Mouse (Mus musculus) heart, adult 2 months (tissue): ENCODE results near the gene Sec24d. TPM values are rescaled to one million over a fixed set of nuclear protein-coding genes. Genes with fewer than 3 reads are reported as not detected.

Experiments used
- DNase-seq, 2 experiments: peaks; one replicate each; pipeline ENCODE4 v3.0.0; 2021
- H3K27ac ChIP-seq: fragments of 200-600 bp; 2 replicates; pipeline ENCODE4 v1.8.1; 2022
- H3K27me3 ChIP-seq: fragments of 200-500 bp; 2 replicates; pipeline ENCODE4 v1.6.1; 2012; ENCODE audit warnings: mild to moderate bottlenecking, low read length, inconsistent platforms, mixed read lengths; ENCODE audit not compliant: control insufficient read depth, insufficient read depth
- H3K36me3 ChIP-seq: fragments of 200-500 bp; 2 replicates; pipeline ENCODE4 v1.6.1; 2012; ENCODE audit warnings: low read length, inconsistent platforms; ENCODE audit not compliant: control insufficient read depth, insufficient read depth
- H3K4me1 ChIP-seq: fragments of 200-500 bp; 2 replicates; pipeline ENCODE4 v1.6.1; 2011; ENCODE audit warnings: low read length; ENCODE audit not compliant: control insufficient read depth, insufficient read depth
- H3K4me3 ChIP-seq: fragments of 200-600 bp; 2 replicates; pipeline ENCODE4 v1.8.1; 2022
- H3K79me2 ChIP-seq: fragments of 200-500 bp; replicated peaks from 2 replicates; pipeline ENCODE4 v1.6.1; 2012; ENCODE audit warnings: mild to moderate bottlenecking, inconsistent platforms, low read length, moderate library complexity, mixed read lengths; ENCODE audit not compliant: control insufficient read depth, insufficient read depth
- H3K9ac ChIP-seq: fragments of 200-500 bp; 2 replicates; pipeline ENCODE4 v1.6.1; 2012; ENCODE audit warnings: low read depth, mild to moderate bottlenecking, control low read depth, inconsistent platforms, low read length, mixed read lengths
- CTCF ChIP-seq: fragments of 200-600 bp; IDR thresholded peaks from 2 replicates; pipeline ENCODE4 v1.8.1; 2022; ENCODE audit warnings: antibody characterized with exemption, mild to moderate bottlenecking, moderate library complexity
- EP300 ChIP-seq: fragments of 200-500 bp; IDR thresholded peaks from 2 replicates; pipeline ENCODE4 v1.6.1; 2011; ENCODE audit warnings: low read depth, low read length, control low read depth; ENCODE audit not compliant: insufficient read depth
- POLR2A ChIP-seq: fragments of 200-500 bp; IDR thresholded peaks from 2 replicates; pipeline ENCODE4 v1.6.1; 2011; ENCODE audit warnings: mild to moderate bottlenecking, low read depth, low read length, control low read depth; ENCODE audit not compliant: insufficient read depth
- WGBS: fragments of 180-500 bp; shearing (Covaris S2); methylation state at CpG from one replicate; pipeline ENCODE4 v1.1.7; 2018; 5-methylcytosine and 5-hydroxymethylcytosine counted together
- intact Hi-C: fragments of 180-260 bp; cut with DNase I; formaldehyde crosslinking; loops from one replicate; pipeline ENCODE4 v1.15.1; 2025
- polyA plus RNA-seq: library from polyadenylated mRNA; depleted of rRNA; stranded (reverse); fragments of >200 nt; gene quantifications from 2 replicates; pipeline ENCODE4 v1.2.3, GENCODE M21; 2012
- total RNA-seq, 2 experiments: library from RNA; stranded (reverse); gene quantifications; 2 replicates each; pipeline ENCODE4 v1.2.3; 2021

Sec24d gene
- total and polyA plus RNA-seq, 3 experiments: 32.9 to 35.9 (median 32.9) TPM

DNA sequence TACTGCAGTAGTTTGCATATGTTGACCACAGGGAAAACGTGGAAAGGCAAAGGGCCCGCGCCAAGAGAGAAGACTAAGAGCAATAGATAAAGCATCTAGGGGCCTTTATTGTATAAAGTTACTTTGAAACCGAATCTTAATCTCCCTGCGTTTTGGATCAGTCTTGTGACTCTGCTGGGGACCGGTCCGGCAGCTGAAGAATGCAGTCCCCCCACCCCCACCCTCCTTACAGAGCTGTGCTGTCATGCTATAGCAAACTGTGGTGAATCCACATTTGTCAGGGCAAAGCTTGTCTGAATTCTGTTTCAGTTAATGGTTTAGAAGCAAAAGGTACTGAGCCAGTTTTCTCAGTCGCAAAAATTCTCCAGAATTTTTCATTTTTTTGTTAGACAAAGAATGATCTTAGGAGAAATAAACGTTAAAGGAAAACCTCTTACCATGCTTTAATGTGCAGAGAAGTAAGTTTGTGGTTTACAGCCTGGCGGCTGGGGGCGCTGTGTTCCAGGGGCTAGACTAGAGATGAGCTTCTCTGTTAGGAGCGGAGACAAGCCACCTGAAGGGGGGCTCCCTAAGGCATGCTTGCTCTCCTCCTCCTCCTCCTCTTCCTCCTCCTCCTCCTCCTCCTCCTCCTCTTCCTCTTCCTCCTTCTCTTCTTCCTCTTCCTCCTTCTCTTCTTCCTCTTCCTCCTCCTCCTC, 46.8 kb downstream of the Sec24d start:
- TF ChIP-seq POLR2A (no peak), EP300 (no peak), CTCF (no peak)
- Histone ChIP-seq H3K4me3 (no peak overlapping the region), H3K27ac (no peak overlapping the region), H3K79me2 (no peaks in the 10 kb centered on the region; the same call in 1 of the 2 replicates), H3K36me3 (peaks cover 9% of the 10 kb centered on the region; the same call in 1 of the 2 replicates), H3K4me1 (peaks cover 7% of the 10 kb centered on the region), H3K27me3 (no peaks in the 10 kb centered on the region), H3K9ac (no peak overlapping the region)
- 61% methylated on average over 12 of the region's 12 CpGs for WGBS
- DNase-seq: no peak
- intact Hi-C loops: no loop called here

DNA sequence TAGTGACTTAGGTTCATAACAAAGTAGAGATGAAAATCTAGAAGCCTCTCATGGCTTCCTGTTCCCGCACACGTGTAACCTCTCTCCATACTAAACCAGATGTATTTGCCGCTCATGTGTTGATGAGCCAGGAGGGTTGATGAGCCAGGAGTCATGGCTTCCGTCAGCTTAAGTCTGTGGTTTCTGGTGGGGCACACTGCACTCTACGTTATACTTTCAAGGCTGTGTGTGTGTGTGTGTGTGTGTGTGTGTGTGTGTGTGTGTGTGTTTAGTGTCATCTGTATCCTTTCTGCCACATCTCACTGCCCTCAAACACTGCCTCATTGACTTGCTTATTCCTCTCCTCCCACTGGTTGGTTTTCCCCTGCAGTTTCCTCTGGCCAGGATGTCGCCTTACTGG, 48.8 kb downstream of the Sec24d start:
- no peak overlapping the region for H3K4me3 ChIP-seq
- TF ChIP-seq POLR2A: no peak
- TF ChIP-seq EP300: no peak
- TF ChIP-seq CTCF: no peak
- 53% methylated on average over 6 of the region's 6 CpGs for WGBS
- no peak for DNase-seq
- no peak overlapping the region for H3K9ac ChIP-seq
- H3K27me3 ChIP-seq: no peaks in the 10 kb centered on the region
- H3K36me3 ChIP-seq: peaks cover 9% of the 10 kb centered on the region; the same call in 1 of the 2 replicates
- H3K79me2 ChIP-seq: no peaks in the 10 kb centered on the region
- intact Hi-C loops: no loop called here
- H3K27ac ChIP-seq: no peak overlapping the region
- H3K4me1 ChIP-seq: peaks cover 7% of the 10 kb centered on the region

DNA sequence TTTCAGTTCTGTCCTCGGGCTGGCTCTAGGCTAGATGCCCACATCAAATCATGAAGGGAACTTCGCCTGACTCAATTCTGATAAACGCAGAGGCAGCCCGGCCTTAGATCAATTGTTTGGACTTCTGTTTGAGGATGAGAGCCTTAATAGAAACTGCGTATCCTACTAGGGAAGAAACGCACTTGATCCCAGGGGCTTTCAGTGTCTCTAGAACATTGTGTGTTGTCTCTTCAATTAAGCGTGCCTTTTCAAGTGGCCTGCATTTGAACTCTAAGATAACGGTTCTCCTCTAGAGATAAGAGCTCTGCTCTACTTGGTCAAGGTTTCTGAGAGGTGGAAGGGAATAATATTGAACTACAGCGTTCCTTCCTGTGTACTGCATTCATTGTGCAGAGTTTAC, 49.8 kb downstream of the Sec24d start:
- TF ChIP-seq EP300 (no peak), CTCF (no peak), POLR2A (no peak)
- no peak overlapping the region for H3K4me3 ChIP-seq
- no peaks in the 10 kb centered on the region for H3K79me2 ChIP-seq
- peaks cover 6% of the 10 kb centered on the region; the same call in 1 of the 2 replicates for H3K36me3 ChIP-seq
- intact Hi-C loops: no loop called here
- H3K9ac ChIP-seq: no peak overlapping the region
- WGBS: 40% methylated on average over 9 of the region's 9 CpGs
- DNase-seq: no peak
- no peak overlapping the region for H3K27ac ChIP-seq
- no peaks in the 10 kb centered on the region for H3K27me3 ChIP-seq
- peaks cover 6% of the 10 kb centered on the region for H3K4me1 ChIP-seq

DNA sequence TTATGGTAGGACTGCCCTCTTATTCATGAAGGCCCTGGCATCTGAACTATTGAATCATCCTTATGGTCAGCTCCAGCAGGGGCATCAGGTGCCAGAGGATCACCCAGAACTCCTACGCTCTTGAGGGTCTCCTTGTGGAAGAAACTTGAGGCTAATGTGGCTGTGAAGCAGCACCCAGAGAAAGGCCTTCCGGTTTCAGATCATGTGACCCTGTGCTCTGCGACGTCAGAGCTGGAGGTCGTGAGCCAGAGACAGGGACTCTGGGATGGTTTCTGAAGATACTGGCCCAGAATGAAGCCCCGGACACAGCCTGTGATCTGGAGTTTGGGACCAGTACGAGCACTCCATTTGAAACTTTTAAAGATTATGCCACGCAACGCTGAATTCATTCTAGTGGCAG, 53.1 kb downstream of the Sec24d start:
- 74% methylated on average over 9 of the region's 9 CpGs for WGBS
- Histone ChIP-seq H3K9ac (no peak overlapping the region), H3K27ac (no peak overlapping the region), H3K4me1 (peaks cover 8% of the 10 kb centered on the region), H3K27me3 (no peaks in the 10 kb centered on the region), H3K79me2 (no peaks in the 10 kb centered on the region), H3K4me3 (no peak overlapping the region), H3K36me3 (peaks cover 15% of the 10 kb centered on the region)
- intact Hi-C loops: no loop called here
- no peak for DNase-seq
- TF ChIP-seq POLR2A: no peak
- TF ChIP-seq CTCF: no peak
- no peak for TF ChIP-seq EP300

DNA sequence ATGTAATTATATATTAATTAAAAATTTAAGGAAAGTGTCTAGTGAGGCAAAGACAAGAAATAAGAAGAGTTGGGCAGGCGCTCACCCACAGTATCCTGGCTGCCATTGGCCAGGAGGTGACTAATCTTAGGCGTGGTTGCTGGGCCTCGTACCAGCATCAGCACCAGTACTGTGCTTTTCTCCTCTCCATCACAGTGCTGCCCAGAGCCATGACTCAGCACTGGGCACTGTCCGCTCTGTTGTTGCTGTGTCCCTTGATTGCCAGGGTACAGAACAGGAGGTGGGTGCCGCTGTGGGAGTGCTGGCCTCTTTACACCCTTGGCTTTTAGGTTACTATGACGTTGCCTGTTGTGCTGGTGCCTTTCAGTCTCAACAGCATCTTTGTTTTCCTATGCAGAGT, 54.4 kb downstream of the Sec24d start:
- H3K79me2 ChIP-seq: no peaks in the 10 kb centered on the region
- WGBS: 46% methylated on average over 6 of the region's 6 CpGs
- peak overlapping the region; percentile 81 for H3K27ac ChIP-seq
- H3K27me3 ChIP-seq: no peaks in the 10 kb centered on the region
- H3K36me3 ChIP-seq: peaks cover 20% of the 10 kb centered on the region
- H3K9ac ChIP-seq: no peak overlapping the region
- peak; percentile 75 to 87 for DNase-seq
- intact Hi-C loops: loop anchor here (1.0 to 2.0 kb wide), 4 partner anchors 55 to 153 kb away; partner anchors contain the start of gene Sec24d
- H3K4me3 ChIP-seq: no peak overlapping the region
- TF ChIP-seq CTCF (no peak), EP300 (peak; percentile 90), POLR2A (no peak)
- peaks cover 6% of the 10 kb centered on the region for H3K4me1 ChIP-seq

DNA sequence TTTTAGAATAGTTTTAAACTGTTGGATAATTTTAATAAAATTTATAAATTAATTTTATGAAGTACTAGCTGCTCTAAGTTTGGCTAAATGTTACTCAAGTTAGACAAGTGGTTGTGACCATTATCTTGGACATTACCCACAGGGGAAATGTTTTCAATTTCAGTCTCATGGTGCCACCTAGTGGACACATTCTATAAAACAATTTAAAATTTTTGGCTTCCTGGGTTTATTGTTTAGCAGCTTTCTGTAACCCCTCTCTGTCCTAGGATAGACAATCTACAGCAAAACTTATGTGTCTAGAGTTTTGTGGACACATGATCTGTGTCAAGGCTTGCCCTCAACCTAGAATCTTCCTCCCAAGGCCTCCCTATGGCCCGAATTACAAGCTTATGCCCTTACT, 54.9 kb downstream of the Sec24d start:
- intact Hi-C loops: loop anchor here (1.0 to 2.0 kb wide), 3 partner anchors 55 to 88 kb away; partner anchors contain the start of gene Sec24d
- no peak for DNase-seq
- Histone ChIP-seq H3K9ac (no peak overlapping the region), H3K27ac (peak overlapping the region; percentile 81), H3K79me2 (no peaks in the 10 kb centered on the region), H3K4me1 (peaks cover 6% of the 10 kb centered on the region), H3K4me3 (no peak overlapping the region), H3K36me3 (peaks cover 18% of the 10 kb centered on the region), H3K27me3 (no peaks in the 10 kb centered on the region)
- 71% methylated on average over 1 of the region's 1 CpGs for WGBS
- no peak for TF ChIP-seq POLR2A
- no peak for TF ChIP-seq EP300
- peak; percentile 81 for TF ChIP-seq CTCF
